Mouse (Mus musculus): ENCODE measurements at regions not wholly inside any gene's neighbourhood (a gene's known extent, or its start where the extent isn't known, plus 50 kb on each side); places are given as distances from the start of the nearest gene placed in this dataset.

DNA sequence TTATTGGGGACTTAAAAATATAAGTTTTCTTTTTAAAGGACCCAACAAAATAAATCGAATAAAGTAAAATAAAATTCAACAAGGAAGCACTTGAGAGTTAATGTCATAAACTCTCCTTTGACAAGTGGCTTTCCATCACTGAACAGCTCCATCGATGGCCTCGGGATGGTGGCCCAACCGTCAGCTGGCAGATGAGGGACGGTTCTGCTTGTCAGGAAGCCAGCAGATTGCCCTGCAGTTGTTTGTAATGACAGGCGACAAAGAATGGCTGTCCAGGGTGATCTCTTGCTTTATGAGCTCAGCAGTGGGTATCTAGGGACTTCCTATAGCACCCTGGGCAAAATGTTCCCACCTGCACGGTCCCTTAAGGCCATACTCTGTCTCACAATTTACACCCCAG is 531.7 kb downstream of the Zfp536 start:
- DNase-seq = no peak

GRCm38 (mm10) chr7:37242476-37242875 is 531.0 kb downstream of the Zfp536 start:
- no peak for DNase-seq

- DNase-seq = no peak
These were observed 527.3 kb downstream of the Zfp536 start for GRCm38 (mm10) chr7:37246156-37246555.

DNA sequence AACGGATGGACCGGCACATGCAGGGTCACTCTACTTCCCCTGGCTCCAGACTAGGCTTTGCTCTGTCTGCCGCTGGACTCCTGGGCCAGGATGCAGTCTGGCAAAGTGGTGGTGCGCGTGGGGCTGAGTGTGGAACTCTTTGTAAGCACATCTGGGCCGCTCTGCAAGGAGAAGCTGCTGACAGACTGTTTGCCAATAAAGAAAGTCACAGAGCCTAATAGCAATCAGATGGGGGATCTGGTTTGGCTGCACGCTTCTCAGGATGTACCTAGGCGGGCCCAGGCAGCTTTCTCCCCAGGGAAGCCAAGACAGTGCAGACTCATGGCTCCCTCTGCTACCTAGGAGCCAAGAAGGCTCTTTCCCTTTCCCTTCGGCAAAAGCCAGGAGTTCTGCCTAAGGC is 519.0 kb downstream of the Zfp536 start:
- peak; percentile 56 for DNase-seq

- DNase-seq = peak; percentile 61
These were observed 517.6 kb downstream of the Zfp536 start for GRCm38 (mm10) chr7:37255840-37256239.

GRCm38 (mm10) chr7:37259293-37259692 is 514.1 kb downstream of the Zfp536 start:
- peak; percentile 58 for DNase-seq

DNA sequence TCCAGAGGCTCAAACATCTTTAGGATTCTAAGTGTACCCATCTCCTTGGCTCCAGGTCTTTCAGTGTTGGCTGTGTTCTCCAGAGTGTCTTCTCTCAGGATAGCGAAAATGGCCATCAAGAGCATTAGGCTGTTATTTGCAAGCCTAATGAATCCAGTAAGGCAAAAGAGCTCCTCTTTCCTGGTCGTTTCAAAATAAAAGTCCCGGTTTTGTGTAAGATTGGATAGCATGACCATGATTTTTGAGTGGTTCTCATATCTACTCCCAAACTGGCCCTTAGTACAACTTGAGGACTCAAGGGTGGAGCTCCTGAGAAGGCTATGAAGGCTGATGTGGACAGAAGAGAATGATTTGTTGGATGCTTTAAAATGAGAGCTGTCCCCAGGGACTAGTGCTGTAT is 510.6 kb downstream of the Zfp536 start:
- peak; percentile 57 for DNase-seq

- peak; percentile 13 for DNase-seq
These were observed 506.0 kb downstream of the Zfp536 start for GRCm38 (mm10) chr7:37267404-37267803.

DNA sequence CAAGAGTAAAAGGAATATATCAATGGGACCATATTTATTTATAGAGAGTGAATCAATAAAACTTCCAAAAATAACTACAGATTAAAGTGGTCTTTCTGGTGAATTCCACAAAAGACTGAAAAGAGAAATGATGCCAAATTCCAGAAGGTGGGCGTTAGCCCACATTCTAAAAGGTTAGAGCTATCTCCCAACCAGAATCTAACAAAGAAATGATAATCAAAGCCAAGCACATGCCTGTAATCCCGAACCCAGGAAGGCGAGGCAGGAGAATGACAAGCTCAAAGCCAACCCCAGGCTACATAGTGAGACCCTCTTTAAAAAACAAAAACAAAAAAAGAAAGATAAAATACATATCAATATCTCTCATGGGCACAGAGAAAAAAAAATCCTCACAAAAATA is 502.6 kb downstream of the Zfp536 start:
- DNase-seq = no peak

- peak; percentile 46 for DNase-seq
These were observed 483.4 kb downstream of the Zfp536 start for GRCm38 (mm10) chr7:37290018-37290417.

GRCm38 (mm10) chr7:37290493-37291045 is 482.9 kb downstream of the Zfp536 start:
- DNase-seq = peak; percentile 24

DNA sequence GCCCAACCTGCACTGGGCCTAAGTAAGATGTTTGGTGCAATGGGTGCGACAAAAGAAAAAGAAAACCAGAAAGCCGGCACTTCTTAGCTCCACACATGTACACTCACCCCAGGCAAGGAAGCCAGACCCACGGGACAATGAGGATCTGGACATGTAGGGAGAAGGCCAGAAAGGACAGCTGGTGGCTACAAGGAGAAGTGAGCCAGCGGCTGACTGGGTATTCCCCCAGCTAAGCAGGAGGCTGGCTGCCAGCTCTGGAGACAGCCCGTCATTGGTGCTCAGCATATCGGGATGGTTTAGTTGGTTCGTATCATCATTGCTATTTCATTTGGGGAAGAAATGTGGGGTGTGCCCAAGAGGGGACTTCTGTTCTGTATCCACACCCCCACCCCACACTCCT is 481.7 kb downstream of the Zfp536 start:
- DNase-seq = no peak

DNA sequence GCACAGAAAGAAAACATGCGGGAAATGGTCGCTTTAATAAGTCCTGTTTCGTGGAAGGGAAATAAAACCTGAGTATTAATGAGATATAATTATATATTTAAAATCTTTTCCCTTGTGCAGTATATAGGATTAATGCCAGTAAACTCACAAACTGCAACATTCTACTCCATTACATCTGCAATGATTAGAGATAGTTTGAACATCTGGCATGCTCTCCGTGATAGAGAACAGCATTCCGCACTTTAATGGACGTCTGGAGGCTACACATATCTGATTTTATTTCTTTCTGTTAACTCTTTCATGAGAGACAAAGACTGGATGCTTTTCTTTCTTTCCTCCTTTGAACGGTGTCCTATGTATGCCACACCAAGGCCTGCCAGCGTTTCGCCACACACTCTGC is 480.9 kb downstream of the Zfp536 start:
- DNase-seq = no peak

DNA sequence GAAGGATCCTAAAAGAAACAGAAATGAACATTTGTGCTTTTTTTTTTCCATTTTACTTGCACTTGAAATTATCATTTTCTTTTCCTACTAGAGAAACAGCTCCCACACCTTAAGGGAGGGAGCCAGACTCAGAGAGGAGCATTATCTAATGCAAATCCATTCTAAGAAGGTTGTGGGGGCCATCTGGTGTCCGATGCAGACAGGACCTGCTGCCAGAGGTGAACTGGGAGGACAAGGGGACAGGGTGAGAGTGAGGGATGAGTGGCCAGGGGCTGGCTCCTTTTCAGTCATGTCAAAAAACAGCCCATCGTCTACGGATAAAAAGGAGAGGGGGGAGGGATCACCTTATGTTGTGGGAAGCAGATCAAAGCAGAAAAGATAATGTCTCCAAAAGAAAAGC is 474.6 kb downstream of the Zfp536 start:
- DNase-seq = peak; percentile 37

GRCm38 (mm10) chr7:37305463-37305862 is 468.0 kb downstream of the Zfp536 start:
- no peak for DNase-seq

DNA sequence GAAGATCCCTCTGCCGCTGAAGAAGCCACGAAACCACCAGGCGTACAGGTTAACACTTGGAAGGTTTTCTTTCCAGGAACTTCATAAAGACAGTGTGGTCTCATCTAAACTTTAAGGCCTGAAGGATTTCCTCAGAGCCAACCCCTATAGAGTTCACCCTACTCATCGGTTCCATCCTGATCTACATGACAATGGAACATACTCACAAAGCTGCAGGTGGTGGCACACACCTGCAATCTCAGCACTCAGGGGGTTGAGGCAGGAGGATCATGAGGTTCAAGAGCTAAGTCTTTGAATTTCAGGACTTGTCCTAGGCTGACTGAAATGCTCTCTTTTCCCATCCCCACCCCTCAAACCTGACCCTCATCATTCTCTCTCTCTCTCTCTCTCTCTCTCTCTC is 466.2 kb downstream of the Zfp536 start:
- no peak for DNase-seq

DNA sequence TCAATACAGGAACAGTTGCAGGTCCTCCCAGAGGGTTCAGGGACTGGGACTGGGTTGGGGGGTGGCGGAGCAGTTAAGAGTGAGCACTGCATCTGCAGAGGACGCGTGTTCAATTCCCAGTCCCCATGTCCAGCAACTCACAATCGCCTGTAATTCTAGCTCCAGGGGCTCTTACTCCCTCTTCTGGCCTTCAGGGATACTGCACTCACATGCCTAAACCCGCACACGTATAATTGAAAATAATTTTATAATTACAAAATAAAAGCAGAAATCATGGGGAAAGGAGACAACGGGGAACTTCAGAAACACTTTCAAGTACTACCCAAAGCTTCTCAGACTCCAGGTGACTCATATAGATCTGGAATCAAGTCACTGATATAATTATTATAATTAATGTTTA is 448.8 kb downstream of the Zfp536 start:
- DNase-seq = no peak

DNA sequence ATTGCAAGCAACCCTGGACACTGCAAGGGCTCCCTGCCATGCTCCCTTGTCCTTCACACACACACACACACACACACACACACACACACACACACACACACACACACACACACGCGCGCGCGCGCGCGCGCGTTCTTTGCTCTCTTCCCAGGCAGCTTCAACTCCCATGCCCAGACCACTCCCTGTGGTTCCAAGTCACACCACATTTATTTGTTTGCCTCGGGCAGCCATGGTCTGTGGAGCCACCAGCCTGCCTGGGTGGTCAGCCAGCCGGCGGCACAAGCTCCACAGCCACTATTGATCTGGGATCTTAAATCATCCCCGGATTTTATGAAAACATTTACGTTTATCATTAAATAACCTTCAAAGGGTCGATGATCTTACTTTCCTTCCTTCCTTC is 440.0 kb downstream of the Zfp536 start:
- DNase-seq = no peak

DNA sequence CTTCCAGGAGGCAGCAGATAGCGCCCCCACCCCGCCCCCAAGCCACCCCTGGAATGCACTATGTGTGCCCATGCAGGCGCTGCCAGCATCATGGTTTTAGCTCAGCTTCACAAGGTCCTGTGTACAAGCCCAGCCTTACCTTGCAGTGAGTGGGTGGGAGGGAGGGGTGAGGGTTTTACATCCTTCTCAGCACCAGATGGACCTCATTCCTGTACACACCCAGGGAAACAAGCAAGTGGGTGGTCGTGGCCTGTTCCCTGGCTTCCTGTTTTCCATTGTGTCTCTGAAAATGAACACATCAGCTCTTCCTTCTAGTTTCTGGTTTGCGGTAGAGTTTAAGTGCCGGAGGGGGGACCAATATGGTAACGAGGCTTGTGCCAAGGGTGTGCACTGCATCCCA is 438.2 kb downstream of the Zfp536 start:
- no peak for DNase-seq

DNA sequence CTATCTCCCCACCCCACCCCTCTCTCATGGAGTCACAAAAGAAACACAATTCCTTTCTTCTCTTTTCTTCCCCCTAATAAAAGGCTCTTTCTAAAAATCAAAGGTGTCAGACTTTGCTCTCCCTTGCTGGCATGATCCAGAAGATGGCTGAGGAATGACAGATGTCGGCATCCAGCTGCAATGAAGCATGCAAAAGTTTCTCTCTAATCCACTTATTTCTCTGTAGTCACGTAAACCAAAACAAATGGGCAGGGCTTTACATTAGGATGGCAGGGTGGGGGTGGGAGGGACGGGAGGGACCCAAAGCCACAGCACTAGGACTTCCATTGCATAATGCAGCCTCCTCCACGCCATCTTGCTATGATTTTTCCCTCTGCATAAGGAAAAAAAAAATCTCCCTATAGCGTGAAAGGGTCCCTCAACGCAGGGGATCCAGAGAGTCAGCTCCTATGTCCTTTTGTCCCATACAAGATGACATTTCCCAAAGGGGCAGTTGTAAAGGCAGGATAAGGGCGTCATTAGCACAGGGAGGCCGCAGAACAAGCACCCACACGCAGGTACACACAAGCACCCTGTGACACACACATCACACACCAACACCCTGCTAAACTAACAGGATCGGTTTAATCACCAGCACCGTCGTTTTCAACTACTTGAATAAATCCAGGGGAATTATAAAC is 437.1 kb downstream of the Zfp536 start:
- DNase-seq = no peak

DNA sequence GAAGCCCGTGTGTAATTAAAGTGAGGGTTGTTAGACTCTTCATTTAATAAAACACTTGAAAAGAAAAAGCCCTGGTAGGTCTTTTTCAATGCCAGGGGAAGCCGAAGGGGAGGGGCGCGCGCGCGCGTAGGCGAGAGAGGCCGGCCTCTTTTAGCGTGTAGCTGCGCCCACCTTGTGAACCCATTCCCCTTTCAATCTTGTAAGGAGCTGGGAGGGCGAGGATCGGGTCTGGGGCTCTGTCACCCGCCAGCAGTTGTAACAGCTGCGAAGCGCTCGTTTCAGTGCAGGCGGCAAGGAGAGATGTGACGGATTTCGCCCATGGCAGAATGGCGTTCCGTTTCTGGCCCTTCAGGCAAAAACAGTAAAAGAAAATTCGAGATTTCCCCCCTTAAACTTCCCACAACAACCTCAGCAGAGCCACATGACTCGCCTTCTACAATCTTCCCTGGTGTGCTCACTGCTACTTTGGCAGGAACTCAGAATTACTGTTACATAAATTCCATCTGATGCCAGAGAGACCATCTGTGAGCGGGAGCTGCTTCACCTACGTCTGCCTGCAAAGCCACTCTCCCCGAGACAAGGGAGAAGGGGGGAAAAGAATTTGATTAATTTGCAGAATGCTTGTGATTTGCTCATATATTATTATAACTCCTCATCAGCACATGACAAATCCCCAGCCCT is 436.4 kb downstream of the Zfp536 start:
- DNase-seq = peak; percentile 68

- no peak for DNase-seq
These were observed 435.8 kb downstream of the Zfp536 start for GRCm38 (mm10) chr7:37337616-37338015.

GRCm38 (mm10) chr7:37338067-37338501 is 435.4 kb downstream of the Zfp536 start:
- peak; percentile 56 for DNase-seq

DNA sequence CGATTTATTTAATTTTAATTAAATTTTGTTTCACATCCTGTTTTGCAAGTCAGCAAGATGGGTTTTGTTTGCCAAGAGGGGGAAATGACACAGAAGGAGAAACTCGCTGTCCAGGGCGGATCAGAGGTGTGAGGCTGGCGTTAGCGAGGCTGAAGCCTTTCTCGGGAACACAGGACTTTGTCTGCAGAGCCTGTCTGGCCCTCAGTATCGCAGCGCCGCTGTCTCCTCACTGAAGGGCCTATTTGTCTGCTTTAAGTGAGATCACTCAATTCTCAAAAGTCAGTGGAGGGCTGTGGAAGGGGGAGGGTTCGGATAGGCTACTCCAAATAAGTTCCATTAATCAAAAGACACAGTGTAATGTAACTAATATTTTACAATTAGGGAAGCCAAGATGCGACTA is 430.8 kb downstream of the Zfp536 start:
- DNase-seq = peak; percentile 69

All from embryo, embryonic 11 days (tissue).